Mouse (Mus musculus): ENCODE measurements around the gene Pknox1.
"Not testable (repeated sequence)": the region's sequence is repeated elsewhere in the genome, so short reads cannot be mapped to it uniquely, and the experiment has no call there.

Pknox1 gene

DNA sequence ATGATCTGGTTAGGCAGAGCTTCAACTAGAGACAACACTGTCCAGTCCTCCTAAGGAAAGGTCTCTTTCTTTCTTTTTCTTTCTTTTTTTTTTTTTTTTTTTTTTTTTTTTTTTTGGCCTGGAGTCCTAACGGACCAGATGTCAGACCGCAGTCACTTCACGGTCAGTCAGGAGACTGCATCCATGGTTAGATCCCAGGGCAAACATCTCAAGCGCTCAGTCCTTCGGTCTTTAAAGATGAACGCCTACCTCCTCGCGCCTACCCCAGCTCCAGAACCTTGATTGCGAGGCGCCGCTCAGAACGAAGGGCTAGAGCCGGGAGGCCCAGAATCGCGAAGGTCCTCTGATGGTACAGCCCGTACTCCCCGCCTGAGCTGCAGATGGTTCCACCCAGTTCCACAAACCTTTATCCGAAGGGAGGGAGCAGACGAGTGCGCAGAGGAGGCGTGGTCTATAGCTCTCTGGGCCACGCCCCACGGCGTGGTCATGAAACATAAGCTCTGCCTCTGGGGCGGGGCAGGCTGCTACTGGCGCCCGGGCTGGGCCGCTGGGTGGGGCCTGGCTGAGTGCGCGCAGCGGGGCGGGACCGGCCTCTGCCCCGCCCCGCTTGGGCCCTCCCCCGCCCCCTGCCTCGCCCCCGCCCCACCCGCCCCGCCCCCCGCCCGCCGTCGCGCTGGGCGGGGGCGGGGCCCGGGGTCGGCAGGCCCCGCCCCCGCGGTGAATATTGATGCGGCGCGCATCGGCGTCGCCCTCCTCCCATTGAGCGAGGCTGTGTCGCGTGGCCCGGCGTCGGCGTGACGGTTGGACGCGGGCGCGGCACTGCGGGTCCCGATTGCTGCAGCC, at the start of gene Pknox1:
Pknox1 (plus strand) TSS at position 720 of the 843 bp plus-strand sequence.
- in situ Hi-C loops (cut with MboI; ENCODE audit: unreplicated experiment in 2 of 2), result loop anchor here in 1 of 2 experiments (5.0 kb wide), 1 partner anchor 47 kb away; the partner anchor contains the start of gene Wdr4

DNA sequence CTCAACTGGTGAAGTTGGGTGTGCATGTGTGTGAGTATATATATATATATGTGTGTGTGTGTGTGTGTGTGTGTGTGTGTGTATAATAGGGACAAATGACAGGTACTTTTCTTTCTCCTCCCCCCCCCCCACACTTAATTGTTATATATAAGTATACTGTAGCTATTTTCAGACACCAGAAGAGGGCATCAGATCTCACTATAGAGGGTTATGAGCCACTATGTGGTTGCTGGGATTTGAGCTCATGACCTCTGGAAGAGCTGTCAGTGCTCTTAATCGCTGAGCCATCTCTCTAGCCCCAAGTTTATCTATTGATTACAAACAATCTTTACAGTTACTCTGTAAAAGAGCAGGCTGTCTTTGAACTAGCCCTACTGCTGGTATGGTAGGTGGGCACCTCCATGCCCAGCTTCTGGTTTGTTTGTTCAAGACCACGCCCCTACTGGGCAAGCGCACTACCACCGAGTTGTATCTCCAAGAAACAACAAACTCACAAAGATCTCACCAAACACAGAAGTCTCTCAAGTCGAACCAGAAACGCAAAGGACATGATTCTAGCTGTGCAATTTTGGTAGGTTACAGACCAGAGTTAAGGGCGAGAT, 45.1 kb upstream of the Pknox1 start:
- in situ Hi-C loops (cut with MboI; ENCODE audit: unreplicated experiment in 2 of 2), result loop anchor here (5.0 kb wide), 3 partner anchors 43 to 143 kb away; partner anchors contain the start of genes Pknox1 (in 1 of the 2) and U2af1 (in 1 of the 2)

DNA sequence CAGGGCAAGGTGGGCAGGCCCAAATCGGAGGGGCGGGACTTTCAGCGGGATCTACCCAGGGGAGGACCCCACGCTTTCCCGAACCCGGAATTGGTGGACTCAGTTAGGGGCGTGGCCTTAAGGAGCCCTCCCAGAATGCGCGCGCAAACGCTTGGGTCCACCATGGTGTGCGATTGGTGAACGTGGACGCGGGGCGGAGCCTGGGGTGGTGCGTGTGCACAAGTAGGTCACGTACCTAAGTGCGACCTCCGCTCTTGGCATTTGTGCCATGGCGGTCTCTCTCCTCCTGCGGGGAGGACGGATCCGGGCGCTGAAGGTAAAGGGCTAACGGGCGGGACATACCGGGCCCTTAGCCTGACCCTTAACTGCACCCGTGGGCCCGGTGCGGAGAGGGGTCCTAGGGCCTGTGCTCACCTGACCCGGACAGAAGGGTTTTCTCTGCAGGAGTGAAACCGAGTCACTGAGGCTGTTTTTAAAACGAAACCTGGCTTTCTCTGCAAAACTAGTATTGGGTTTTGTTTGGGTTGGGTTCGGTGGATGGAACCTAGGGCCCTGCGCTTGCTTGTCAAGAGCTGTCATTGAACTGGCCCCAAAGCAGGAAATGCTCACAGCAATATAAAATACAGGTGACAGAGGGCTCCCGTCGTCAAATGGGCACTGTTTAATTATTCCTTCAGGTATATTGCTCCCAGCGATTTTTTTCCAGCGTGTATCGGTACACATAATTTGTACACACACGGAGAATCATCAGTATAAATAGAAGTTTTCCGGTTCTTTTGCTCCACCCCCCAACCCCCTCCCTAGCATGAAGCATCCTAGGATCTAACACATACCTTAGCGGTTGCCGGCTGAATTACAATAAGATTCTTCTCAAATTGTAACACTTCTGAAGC, 44.3 kb upstream of the Pknox1 start, which contains the start of the genes Wdr4 and Ndufv3:
Wdr4 (minus strand) TSS at position 35 of the 893 bp plus-strand sequence.
Ndufv3 (plus strand) TSS at position 170 of the 893 bp plus-strand sequence.
- in situ Hi-C loops (cut with MboI; ENCODE audit: unreplicated experiment in 2 of 2), result loop anchor here (5.0 kb wide), 3 partner anchors 42 to 142 kb away; partner anchors contain the start of genes Pknox1 (in 1 of the 2) and U2af1 (in 1 of the 2)

DNA sequence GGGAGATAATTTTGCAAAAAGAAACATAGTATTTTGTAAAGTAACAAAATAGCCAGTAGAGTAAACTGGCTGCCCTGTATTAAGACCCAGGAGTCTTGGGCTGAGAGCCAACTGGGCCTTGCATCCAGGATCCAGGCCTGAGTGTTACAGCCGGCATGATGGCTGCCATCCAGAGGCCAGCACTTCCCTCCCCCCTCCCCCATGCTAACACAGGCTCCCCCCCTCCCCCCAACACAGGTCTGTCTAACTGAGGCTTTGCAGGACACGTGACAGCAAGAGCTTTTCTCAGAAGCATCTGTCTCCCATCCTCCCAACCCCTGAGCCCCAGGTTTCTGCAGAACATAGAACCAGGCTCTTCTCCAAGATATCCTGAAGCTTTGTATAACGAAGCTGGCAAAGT, 43.6 kb upstream of the Pknox1 start:
- in situ Hi-C loops (cut with MboI; ENCODE audit: unreplicated experiment in 2 of 2), result no loop called here

DNA sequence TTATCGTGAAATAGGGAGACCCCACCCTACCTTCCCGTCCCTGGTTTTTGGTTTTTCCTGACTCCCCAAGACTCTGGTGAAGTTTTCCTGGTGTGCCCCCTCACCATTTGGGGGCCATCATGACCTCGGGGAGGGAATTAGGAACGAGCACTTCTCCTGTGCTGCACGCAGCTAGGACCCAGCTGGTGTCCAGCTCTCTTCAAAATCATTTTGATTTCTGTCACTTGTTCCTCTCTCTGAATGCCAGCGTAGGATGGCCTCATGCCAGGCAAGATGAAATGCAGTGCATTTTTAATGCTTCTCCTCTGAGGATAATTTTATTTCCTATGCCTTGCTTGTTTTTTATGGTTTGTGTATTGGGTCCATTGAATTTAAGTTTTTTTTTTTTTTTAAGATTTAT, 42.6 kb upstream of the Pknox1 start:
- in situ Hi-C loops (cut with MboI; ENCODE audit: unreplicated experiment in 2 of 2), result no loop called here

DNA sequence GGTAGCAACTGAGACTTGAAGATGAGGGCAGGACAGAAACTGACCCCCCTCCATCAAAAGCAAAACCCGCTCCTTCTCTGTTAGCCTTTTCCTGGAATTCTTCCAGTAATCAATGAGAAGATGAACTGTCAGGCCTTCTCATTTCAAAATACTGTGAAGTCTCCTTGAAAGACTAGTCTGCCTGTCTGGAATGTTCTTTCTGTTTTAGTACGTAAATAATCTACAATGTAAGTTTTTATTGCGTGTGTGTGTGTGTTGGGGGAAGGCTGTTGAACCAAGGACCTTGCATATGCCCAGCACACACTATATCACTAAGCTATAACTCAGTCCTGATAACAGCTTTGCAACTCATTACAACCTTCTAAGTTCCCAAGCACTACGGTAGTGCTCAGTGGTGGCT, 39.4 kb upstream of the Pknox1 start:
- in situ Hi-C loops (cut with MboI; ENCODE audit: unreplicated experiment in 2 of 2), result no loop called here

DNA sequence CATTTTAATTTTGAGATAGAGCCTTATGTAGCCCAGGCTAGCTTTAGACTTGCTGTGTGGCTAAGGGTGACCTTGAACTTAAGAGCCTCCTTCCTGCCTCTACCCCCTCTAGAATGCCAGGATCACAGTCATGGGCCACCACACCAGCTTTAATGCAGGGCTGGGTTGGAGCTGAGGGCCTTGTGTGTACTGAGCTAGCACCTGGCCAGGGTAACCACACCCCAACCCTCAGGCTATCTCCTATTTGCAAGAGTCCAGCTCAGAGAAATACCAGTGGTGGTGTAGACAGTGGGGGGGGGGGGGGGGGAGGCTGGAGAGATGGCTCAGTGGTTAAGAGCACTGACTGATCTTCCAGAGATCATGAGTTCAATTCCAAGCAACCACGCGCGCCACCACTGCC, 38.7 kb upstream of the Pknox1 start:
- in situ Hi-C loops (cut with MboI; ENCODE audit: unreplicated experiment in 2 of 2), result no loop called here

DNA sequence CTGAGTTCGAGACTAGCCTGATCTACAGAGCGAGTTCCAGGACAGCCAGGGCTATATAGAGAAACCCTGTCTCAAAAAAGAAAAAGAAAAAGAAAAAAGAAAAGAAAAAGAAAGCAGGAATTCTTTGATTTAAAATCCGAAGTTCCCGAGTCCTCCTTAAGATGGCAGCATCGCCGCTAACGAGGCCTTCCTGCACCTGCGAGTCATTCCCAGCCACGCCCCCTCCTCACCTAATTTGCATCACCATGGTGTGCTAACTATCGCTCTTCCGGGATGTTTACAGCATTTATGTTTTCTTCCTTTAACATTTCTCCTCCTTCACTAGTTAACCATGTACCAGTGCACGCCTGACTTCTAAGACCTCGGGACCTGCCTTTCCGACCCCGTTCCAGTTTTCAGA, 35.2 kb upstream of the Pknox1 start:
- in situ Hi-C loops (cut with MboI; ENCODE audit: unreplicated experiment in 2 of 2), result no loop called here

DNA sequence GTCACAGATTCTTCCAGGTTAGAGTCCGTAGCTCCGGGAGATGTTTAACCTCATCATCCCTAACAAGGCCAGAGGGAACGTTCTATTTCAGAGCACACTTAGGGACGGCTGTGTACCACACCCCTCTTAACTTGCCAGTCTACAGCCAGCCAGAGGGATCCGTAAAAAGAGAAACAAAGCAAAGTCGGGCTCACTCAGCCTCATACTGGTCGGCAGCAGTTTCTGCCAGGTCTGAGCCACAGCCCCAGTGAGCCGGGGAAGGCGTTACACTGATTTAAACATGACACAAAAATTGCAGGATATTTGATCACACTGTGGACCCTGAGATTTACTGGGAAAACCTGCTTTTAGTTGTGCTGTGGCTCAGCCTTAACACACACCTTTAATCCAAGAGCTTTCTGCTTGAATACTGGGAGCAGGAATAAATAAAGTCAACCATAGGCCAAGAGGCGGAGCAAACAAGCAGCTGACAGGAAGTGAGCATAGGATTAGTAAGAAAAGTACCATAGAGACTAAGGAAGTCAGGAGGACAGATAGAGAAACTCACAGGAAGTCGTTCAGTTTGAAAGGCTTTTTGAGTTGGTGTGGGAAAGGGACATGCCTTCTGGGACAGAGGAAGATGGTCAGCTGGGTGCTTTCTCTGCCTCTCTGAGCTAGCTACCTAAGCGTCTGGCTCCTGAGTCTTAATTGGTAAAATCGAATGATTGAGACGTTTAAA, 32.9 kb upstream of the Pknox1 start:
- in situ Hi-C loops (cut with MboI; ENCODE audit: unreplicated experiment in 2 of 2), result no loop called here

DNA sequence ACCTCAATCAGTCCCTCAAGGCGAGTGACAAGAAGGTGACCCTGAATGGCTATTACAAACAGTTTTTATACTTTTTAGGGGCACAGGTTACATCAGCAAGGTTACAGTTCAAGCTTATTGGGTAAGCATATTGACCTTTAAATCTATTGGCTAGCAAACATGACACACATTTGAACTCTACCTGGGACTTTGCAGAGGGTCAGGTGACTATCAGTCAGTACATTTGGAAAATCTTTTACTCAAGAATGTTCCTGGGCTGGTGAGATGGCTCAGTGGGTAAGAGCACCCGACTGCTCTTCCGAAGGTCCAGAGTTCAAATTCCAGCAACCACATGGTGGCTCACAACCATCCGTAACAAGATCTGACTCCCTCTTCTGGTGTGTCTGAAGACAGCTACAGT, 32.2 kb upstream of the Pknox1 start:
- in situ Hi-C loops (cut with MboI; ENCODE audit: unreplicated experiment in 2 of 2), result not testable (repeated sequence)

DNA sequence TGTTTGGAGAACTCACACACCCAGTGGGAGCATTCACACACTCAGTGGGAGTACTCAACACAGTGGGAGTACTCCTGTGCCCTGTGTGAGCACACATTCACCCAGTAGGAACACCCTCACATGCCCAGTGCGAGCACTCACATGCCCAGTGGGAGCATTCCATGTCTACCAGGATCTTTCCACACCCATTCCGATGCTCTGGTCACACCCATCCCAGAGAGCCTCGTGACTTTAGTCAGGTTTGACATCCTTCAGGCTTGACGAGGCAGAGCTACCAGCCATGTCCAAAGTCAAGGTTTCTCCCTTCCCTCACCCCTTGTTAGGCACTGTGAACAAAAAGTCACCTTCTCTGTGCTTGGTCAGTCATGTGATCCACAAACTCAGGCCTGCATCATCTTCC, 29.2 kb upstream of the Pknox1 start:
- in situ Hi-C loops (cut with MboI; ENCODE audit: unreplicated experiment in 2 of 2), result no loop called here

DNA sequence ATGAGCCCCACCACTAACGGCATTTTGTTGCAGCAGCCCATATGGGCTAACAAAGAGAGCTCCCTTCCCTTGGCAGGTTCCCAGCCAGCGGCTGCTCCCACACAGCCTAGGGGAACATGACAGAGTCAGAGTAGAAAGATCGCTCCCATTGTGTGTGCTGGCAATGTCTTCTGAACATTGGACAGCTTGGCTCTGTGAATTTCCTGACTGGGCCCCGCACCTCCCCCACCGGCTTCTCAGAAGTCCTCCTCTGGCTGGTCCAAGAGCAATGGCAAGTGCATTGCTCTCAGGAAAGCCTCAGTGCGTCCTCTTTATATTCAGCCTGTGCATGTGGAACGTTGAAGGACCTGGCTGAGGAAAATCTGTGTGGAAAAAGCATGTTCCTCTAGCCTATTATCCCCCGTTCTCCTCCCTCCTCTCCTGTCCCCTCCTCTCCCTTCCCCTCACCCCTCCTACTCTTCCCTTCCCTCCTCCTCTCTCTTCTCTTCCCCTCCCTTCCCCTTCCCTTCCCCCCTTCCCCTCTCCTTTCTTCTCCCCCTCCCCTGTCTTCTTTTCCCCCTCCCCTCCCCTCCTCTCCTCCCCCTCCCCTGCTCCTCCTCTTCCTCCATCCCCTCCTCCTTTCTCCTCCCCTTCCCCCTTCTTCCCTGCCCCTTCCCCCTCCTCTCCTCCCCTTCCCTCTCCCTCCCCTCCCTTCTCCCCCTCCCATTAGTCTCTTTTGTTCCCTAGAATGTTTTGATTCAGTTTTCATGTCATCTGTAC, 28.5 kb upstream of the Pknox1 start:
- in situ Hi-C loops (cut with MboI; ENCODE audit: unreplicated experiment in 2 of 2), result no loop called here

DNA sequence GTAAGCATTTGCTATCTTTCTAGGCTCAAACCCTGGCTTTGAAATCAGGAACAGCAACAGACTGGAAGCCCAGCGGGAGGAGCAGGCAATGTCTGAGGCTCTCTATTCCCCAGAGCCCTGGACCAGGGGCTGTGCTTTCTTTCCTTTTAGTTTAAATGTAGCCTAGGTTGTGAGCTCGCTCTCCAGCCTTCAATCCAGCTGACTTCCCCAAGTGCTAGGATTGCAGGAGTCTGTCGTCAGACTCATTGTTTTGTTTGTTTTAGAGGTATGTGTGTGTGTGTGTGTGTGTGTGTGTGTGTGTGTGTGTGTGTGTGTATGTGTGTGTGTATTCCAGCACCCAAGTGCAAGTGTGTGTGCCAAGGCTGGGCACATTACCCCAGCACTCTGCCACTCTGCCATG, 24.4 kb upstream of the Pknox1 start:
- in situ Hi-C loops (cut with MboI; ENCODE audit: unreplicated experiment in 2 of 2), result no loop called here

DNA sequence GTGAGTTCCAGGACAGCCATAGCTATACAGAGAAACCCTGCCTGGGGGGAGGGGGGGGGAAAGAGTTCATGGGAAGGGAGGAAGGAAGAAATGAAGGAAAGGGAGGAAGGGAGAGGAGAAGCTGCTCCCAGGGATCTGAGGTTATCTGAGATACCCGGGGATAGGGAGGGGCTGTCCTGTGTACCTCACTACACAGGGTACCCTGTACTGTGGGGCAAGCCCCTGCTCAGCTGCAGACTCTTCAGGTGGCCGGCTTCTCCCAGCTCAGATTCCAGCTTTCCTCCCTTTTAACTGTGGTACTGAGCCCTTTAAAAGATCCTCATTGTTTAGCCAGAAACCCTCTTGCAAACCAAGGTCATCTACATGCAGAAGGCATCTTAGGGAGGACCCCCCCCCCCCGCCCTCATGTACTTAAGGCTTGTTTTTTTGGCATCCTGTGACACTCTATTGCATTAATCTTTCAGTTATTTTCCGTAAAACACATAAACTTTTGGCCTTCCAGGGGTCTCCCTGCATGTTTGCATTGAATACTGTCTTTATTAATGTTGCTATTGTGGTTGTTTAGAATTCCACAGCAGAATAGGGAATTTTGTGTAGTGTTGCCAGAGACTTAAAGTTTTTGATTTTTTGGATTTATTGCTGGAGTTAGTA, 23.6 kb upstream of the Pknox1 start:
- in situ Hi-C loops (cut with MboI; ENCODE audit: unreplicated experiment in 2 of 2), result no loop called here

DNA sequence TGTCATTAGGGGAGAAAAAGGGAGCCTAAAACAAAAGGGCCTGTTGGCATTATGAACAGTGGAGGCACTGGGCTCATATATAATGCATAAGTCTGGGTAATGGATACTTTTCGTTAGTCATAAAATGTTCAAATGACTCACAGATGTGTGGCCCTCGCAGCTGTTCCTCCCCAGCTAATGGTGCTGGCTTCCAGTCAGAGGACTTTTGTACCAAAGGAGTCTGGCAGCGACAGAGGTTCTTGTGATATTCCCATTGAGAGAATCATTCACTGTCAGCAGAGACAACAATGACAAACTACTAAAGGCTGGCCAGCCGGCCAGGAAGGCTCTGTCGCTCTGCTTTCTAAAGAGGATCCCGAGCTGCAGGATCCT, 23.1 kb upstream of the Pknox1 start:
- in situ Hi-C loops (cut with MboI; ENCODE audit: unreplicated experiment in 2 of 2), result no loop called here

DNA sequence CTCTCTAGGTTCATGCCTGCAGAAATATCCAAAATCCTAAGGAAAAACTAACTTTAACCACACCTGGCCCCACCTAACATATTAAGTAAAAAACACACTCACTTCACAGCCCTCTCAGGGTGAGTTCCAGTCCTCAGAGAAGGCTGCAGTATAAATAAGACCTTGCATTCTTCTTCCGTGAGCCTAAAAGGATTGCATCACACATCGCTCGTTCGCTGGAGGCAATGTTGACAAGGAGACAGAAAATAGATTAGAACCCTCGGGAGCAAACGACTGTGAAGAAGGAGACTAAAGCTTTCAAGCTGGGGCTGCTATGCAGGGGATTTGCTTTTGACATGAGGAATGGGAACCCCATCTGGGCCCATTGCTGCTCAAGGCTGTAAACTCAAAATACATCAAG, 21.0 kb upstream of the Pknox1 start:
- in situ Hi-C loops (cut with MboI; ENCODE audit: unreplicated experiment in 2 of 2), result no loop called here

DNA sequence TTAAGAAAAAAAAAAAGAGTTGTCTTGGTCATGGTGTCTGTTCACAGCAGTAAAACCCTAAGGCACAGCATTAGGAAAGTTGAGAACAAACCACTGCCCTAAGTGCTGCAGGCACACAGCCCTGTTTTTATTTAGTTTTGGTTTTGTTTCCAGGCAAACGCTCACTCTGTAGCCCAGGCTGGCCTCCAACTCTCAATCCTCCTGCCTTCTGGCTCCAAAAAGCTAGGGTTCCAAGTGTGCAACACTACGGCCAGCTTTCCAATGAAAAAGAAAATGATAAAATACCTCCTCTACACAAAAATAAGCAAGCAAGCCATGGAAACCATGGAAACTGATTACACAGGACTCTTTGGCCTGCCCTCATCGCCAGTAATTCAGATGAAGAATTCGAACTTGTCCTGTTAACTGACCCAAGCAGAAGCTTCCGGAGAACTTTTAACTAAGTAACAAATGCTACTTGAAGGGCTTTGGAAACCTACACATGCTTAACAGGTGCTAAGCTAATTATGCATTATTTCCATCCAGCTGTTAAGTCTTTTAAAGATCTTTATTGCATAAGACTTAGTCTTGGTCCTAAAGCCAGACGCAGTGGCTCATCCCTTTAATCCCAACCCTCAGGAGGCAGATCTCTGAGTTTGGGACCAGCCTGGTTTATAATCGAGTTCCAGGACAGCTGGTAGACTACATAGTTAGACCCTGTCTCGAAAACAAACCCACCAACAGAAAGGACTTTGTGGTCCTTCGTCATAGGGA, 17.9 kb upstream of the Pknox1 start:
- in situ Hi-C loops (cut with MboI; ENCODE audit: unreplicated experiment in 2 of 2), result no loop called here

DNA sequence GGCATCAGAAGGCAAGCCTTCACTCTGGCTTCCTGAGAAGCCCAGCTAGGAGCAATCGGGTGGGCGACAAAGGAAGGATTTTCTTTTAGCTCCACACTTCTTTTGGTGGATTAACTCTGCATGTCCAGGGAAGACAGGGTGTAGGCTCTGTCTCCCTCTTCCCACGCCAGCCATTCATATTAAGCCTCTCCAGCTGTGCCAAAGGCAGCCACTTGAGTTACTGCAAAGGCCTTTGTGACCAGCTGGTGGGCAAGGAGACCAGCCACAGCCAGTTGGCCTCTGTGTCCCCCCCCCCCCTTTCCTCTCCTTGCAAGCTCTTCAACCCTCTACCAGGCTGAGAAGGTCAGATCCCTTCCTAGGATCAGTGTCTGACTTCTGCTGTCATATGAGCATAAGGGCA, 16.6 kb upstream of the Pknox1 start:
- in situ Hi-C loops (cut with MboI; ENCODE audit: unreplicated experiment in 2 of 2), result no loop called here

Data from v-Abl transformed pro-B cells (cell line).